Mouse (Mus musculus) left cerebral cortex, adult 2 months (tissue): ENCODE data around the gene Spsb1. TPM values are rescaled to one million over a fixed set of nuclear protein-coding genes. Genes with fewer than 3 reads are reported as not detected.

Experiments used
- DNase-seq, 2 experiments: peaks; one replicate each; pipeline ENCODE4 v3.0.0; 2021 to 2022; ENCODE audit warnings: low spot score in 2 of 2, mixed read lengths in 1 of 2; ENCODE audit errors: extremely low spot score in 1 of 2
- H3K27ac ChIP-seq: fragments of 200-600 bp; 2 replicates; pipeline ENCODE4 v1.8.1; 2022
- H3K4me3 ChIP-seq: fragments of 200-600 bp; 2 replicates; pipeline ENCODE4 v1.8.1; 2022
- CTCF ChIP-seq: fragments of 200-600 bp; IDR thresholded peaks from 2 replicates; pipeline ENCODE4 v1.8.1; 2022; ENCODE audit warnings: antibody characterized with exemption, mild to moderate bottlenecking, moderate library complexity
- intact Hi-C: fragments of 180-260 bp; cut with DNase I; formaldehyde crosslinking; loops from one replicate; pipeline ENCODE4 v1.15.1; 2025
- total RNA-seq, 2 experiments: library from RNA; stranded (reverse); gene quantifications; 2 replicates each; pipeline ENCODE4 v1.2.3; 2021

Gene Spsb1
- total RNA-seq, 2 experiments from 2014 or later = 15.2 to 17.5 TPM

- Histone ChIP-seq H3K27ac (no peak overlapping the region), H3K4me3 (no peak overlapping the region)
- TF ChIP-seq CTCF = no peak
- DNase-seq = no peak
- intact Hi-C loops = no loop called here
Observed at GRCm38 (mm10) chr4:149945194-149945593, 9.6 kb downstream of the Spsb1 start.

- Histone ChIP-seq H3K27ac (no peak overlapping the region), H3K4me3 (no peak overlapping the region)
- TF ChIP-seq CTCF = no peak
- no peak for DNase-seq
- intact Hi-C loops = no loop called here
Observed at GRCm38 (mm10) chr4:149944214-149944613, 10.6 kb downstream of the Spsb1 start.

- H3K27ac ChIP-seq = no peak overlapping the region
Observed at GRCm38 (mm10) chr4:149942831-149943741, 11.8 kb downstream of the Spsb1 start.

GRCm38 (mm10) chr4:149941067-149941755 is 13.6 kb downstream of the Spsb1 start:
- Histone ChIP-seq H3K27ac (no peak overlapping the region), H3K4me3 (no peak overlapping the region)
- no peak for TF ChIP-seq CTCF
- intact Hi-C loops = no loop called here
- DNase-seq = no peak

More at GRCm38 (mm10) chr4:149942831-149943741, 11.8 kb downstream of the Spsb1 start:
- TF ChIP-seq CTCF = no peak
- DNase-seq = no peak
- intact Hi-C loops = no loop called here
- H3K4me3 ChIP-seq = no peak overlapping the region

- DNase-seq = no peak
- intact Hi-C loops = no loop called here
- H3K4me3 ChIP-seq = no peak overlapping the region
- H3K27ac ChIP-seq = no peak overlapping the region
- no peak for TF ChIP-seq CTCF
Observed at GRCm38 (mm10) chr4:149938701-149939100, 16.1 kb downstream of the Spsb1 start.

- intact Hi-C loops = no loop called here
Observed at GRCm38 (mm10) chr4:149936921-149937320, 17.9 kb downstream of the Spsb1 start.

GRCm38 (mm10) chr4:149935470-149935869 is 19.4 kb downstream of the Spsb1 start:
- no peak for DNase-seq
- no peak for TF ChIP-seq CTCF
- intact Hi-C loops = no loop called here
- Histone ChIP-seq H3K4me3 (no peak overlapping the region), H3K27ac (no peak overlapping the region)

More at GRCm38 (mm10) chr4:149936921-149937320, 17.9 kb downstream of the Spsb1 start:
- no peak overlapping the region for H3K27ac ChIP-seq
- TF ChIP-seq CTCF = no peak
- no peak for DNase-seq
- no peak overlapping the region for H3K4me3 ChIP-seq

GRCm38 (mm10) chr4:149933519-149934245 is 21.2 kb downstream of the Spsb1 start:
- DNase-seq = no peak
- no peak for TF ChIP-seq CTCF
- Histone ChIP-seq H3K27ac (no peak overlapping the region), H3K4me3 (no peak overlapping the region)
- intact Hi-C loops = no loop called here

GRCm38 (mm10) chr4:149933025-149933424 is 21.8 kb downstream of the Spsb1 start:
- no peak overlapping the region for H3K4me3 ChIP-seq
- TF ChIP-seq CTCF = no peak
- intact Hi-C loops = no loop called here
- no peak for DNase-seq
- no peak overlapping the region for H3K27ac ChIP-seq

GRCm38 (mm10) chr4:149932108-149932815 is 22.6 kb downstream of the Spsb1 start:
- H3K27ac ChIP-seq = no peak overlapping the region
- no peak overlapping the region for H3K4me3 ChIP-seq
- DNase-seq = no peak
- no peak for TF ChIP-seq CTCF
- intact Hi-C loops = no loop called here

- H3K4me3 ChIP-seq = no peak overlapping the region
- no peak for TF ChIP-seq CTCF
Observed at GRCm38 (mm10) chr4:149930755-149931154, 24.1 kb downstream of the Spsb1 start.

More at GRCm38 (mm10) chr4:149930755-149931154, 24.1 kb downstream of the Spsb1 start:
- intact Hi-C loops = no loop called here
- no peak for DNase-seq
- H3K27ac ChIP-seq = no peak overlapping the region
